ENCODE assay signal across 10 mouse cellular contexts in genomic region chr9:35405038-35405905, GRCm38 (mm10). TPM values are rescaled to one million over a fixed set of nuclear protein-coding genes. Genes with fewer than 3 reads are reported as not detected.
DNase-seq lines count a peak whose midpoint lies in the region; ATAC-seq lines count a peak whose summit lies in the region.
"Had no signal": no experiment of that assay in that cellular context is flagged by ENCODE, and none has a peak within 500 bp of the region (broad histone marks: within the 10 kb centered on the region; RNA-seq: fewer than 3 reads in every experiment).

No protein-coding gene starts in this region.

- no peaks in the 10 kb centered on the region for H3K27me3 ChIP-seq in heart, embryonic 12.5 days (replicated peaks)
- no peaks in the 10 kb centered on the region for H3K27me3 ChIP-seq in forebrain, embryonic 15.5 days
- H3K27me3 ChIP-seq in liver, embryonic 13.5 days = peaks cover 9% of the 10 kb centered on the region

- H3K4me3 ChIP-seq in heart, embryonic 12.5 days = 0 out of 2 replicates have a peak overlapping the region, but pooled peaks have one; percentile 10
- H3K4me3 ChIP-seq in forebrain, embryonic 15.5 days = no peak overlapping the region
- H3K4me3 ChIP-seq in liver, embryonic 13.5 days (replicated peaks) = no peak overlapping the region
- H3K4me3 ChIP-seq: neural tube, embryonic 13.5 days had no signal

- peak overlapping the region; percentile 47 for H3K4me2 ChIP-seq in heart, embryonic 12.5 days
- no peak overlapping the region for H3K4me2 ChIP-seq in forebrain, embryonic 15.5 days (replicated peaks)
- H3K4me2 ChIP-seq in liver, embryonic 13.5 days = peak overlapping the region; percentile 17; the same call in 1 of the 2 replicates
- H3K4me2 ChIP-seq: neural tube, embryonic 13.5 days had no signal

- H3K36me3 ChIP-seq in heart, embryonic 12.5 days = no peaks in the 10 kb centered on the region
- no peaks in the 10 kb centered on the region for H3K36me3 ChIP-seq in forebrain, embryonic 15.5 days
- H3K36me3 ChIP-seq in liver, embryonic 13.5 days = no peaks in the 10 kb centered on the region
- H3K36me3 ChIP-seq: neural tube, embryonic 13.5 days had no signal

- intact Hi-C loops in heart, postnatal 36 days (cut with DNase I) = no loop called here
- intact Hi-C loops in left cerebral cortex, postnatal 25 days (cut with DNase I) = no loop called here

- H3K4me1 ChIP-seq in heart, embryonic 12.5 days (replicated peaks) = peaks cover 16% of the 10 kb centered on the region
- H3K4me1 ChIP-seq in forebrain, embryonic 15.5 days = peaks cover 46% of the 10 kb centered on the region
- no peaks in the 10 kb centered on the region for H3K4me1 ChIP-seq in liver, embryonic 13.5 days (replicated peaks)

- ATAC-seq in heart, embryonic 12.5 days (ENCODE audit: insufficient number of reproducible peaks, low FRiP score) = no peak
- ATAC-seq in forebrain, embryonic 15.5 days (replicated peaks) = peak; percentile 34
- ATAC-seq in liver, embryonic 13.5 days (ENCODE audit: low read depth) = no peak
- ATAC-seq in inflammation-experienced regulatory T-cells, adult 6 months = no peak

- H3K9me3 ChIP-seq in heart, embryonic 12.5 days (replicated peaks) = no peaks in the 10 kb centered on the region
- H3K9me3 ChIP-seq in forebrain, embryonic 15.5 days = no peaks in the 10 kb centered on the region
- no peaks in the 10 kb centered on the region for H3K9me3 ChIP-seq in liver, embryonic 13.5 days (replicated peaks)
- H3K9me3 ChIP-seq: neural tube, embryonic 13.5 days had no signal

- H3K9ac ChIP-seq in heart, embryonic 12.5 days = no peak overlapping the region
- no peak overlapping the region for H3K9ac ChIP-seq in forebrain, embryonic 15.5 days (replicated peaks)
- H3K9ac ChIP-seq in liver, embryonic 13.5 days = no peak overlapping the region
- H3K9ac ChIP-seq: neural tube, embryonic 13.5 days had no signal

- 14% methylated on average over 13 of the region's 13 CpGs for WGBS in heart, embryonic 12.5 days
- 9% methylated on average over 13 of the region's 13 CpGs for WGBS in forebrain, embryonic 15.5 days
- WGBS in liver, embryonic 13.5 days (ENCODE audit: insufficient replicate concordance) = 21% methylated on average over 13 of the region's 13 CpGs

- DNase-seq in heart, postnatal 36 days = no peak
- peak; percentile 27 for DNase-seq in NIH3T3 (ENCODE audit: low read depth)
- DNase-seq in liver, embryonic 13.5 days = no peak
- DNase-seq in left cerebral cortex, postnatal 25 days (ENCODE audit: low spot score in 2 of 2) = no peak
- no peak for DNase-seq in layer of hippocampus, postnatal 14 days (ENCODE audit: low spot score in 2 of 2)

- peak overlapping the region; percentile 48; the same call in 1 of the 2 replicates for H3K27ac ChIP-seq in heart, embryonic 12.5 days (ENCODE audit: poor library complexity, severe bottlenecking)
- H3K27ac ChIP-seq in forebrain, embryonic 15.5 days (replicated peaks) = peak overlapping the region; percentile 86
- H3K27ac ChIP-seq in liver, embryonic 13.5 days = no peak overlapping the region; the same call in 1 of the 2 replicates
- H3K27ac ChIP-seq: macrophage; neural tube, embryonic 13.5 days had no signal

RNA-seq across cellular contexts. Expression of gene Cdon, which starts 15.7 kb away (rescaled TPM):
- polyA plus RNA-seq in heart, embryonic 12.5 days (2016; fragmentation: Nextera tagmentation; extraction: Ambion mirVana) = 7.0 and 8.2 TPM in 2 replicates
- total RNA-seq in heart, postnatal 36 days (2021) = 10 to 100 TPM; 13.3 to 16.2 TPM
- polyA plus RNA-seq in forebrain, embryonic 15.5 days (2015; fragmentation: Nextera tagmentation; extraction: Ambion mirVana) = 15.0 and 18.2 TPM in 2 replicates
- polyA plus RNA-seq in liver, embryonic 13.5 days (2015; fragmentation: Nextera tagmentation; extraction: Ambion mirVana) = 0.36 and 0.53 TPM in 2 replicates
- total RNA-seq in left cerebral cortex, postnatal 25 days (2021) = 1 to 10 TPM; 7.4 to 7.7 TPM
- total RNA-seq in layer of hippocampus, postnatal 14 days (2021) = 10 to 100 TPM in 1 of 2 experiments, 1 to 10 TPM in 1; 8.5 to 10.4 TPM
- polyA plus RNA-seq in inflammation-experienced regulatory T-cells, adult 6 months (2017; shearing (Covaris generic)) = 1 to 10 TPM; 2.6 to 3.6 (median 3.2) TPM
